Mouse (Mus musculus) heart, postnatal 0 days (tissue): Measurements from ENCODE around the gene Col4a3bp. TPM values are rescaled to one million over a fixed set of nuclear protein-coding genes. Genes with fewer than 3 reads are reported as not detected.
A peak's percentile ranks its signal among the peaks of the same experiment; 100 is the strongest.

Experiments used
- ATAC-seq: fragments of 200-750 bp; cut with Nextera tagmentation; 2 replicates; pipeline ENCODE4 v1.8.0; 2017; ENCODE audit warnings: low read depth, moderate number of reproducible peaks, moderate library complexity; ENCODE audit not compliant: insufficient read depth
- DNase-seq: peaks from one replicate; pipeline ENCODE4 v3.0.0-alpha.2; 2016; ENCODE audit warnings: low spot score
- H3K27ac ChIP-seq: fragments of 300-500 bp; sonication (generic); 2 replicates; pipeline ENCODE4 v1.5.1; 2014; ENCODE audit warnings: low read depth, mild to moderate bottlenecking
- H3K27me3 ChIP-seq: fragments of 300-500 bp; sonication (generic); 2 replicates; pipeline ENCODE4 v1.6.1; 2014; ENCODE audit warnings: low read length, mixed read lengths; ENCODE audit not compliant: control insufficient read depth, insufficient read depth
- H3K36me3 ChIP-seq: fragments of 300-500 bp; sonication (generic); replicated peaks from 2 replicates; pipeline ENCODE4 v1.6.1; 2014; ENCODE audit warnings: low read length, mixed read lengths; ENCODE audit not compliant: control insufficient read depth, insufficient read depth
- H3K4me1 ChIP-seq: fragments of 300-500 bp; sonication (generic); 2 replicates; pipeline ENCODE4 v1.6.1; 2014; ENCODE audit warnings: antibody characterized with exemption; ENCODE audit not compliant: control insufficient read depth, insufficient read depth
- H3K4me2 ChIP-seq: fragments of 300-500 bp; sonication (generic); 2 replicates; pipeline ENCODE4 v1.6.1; 2014; ENCODE audit warnings: low read depth, mild to moderate bottlenecking, low read length, moderate library complexity
- H3K4me3 ChIP-seq: fragments of 300-500 bp; sonication (generic); 2 replicates; pipeline ENCODE4 v1.5.1; 2014; ENCODE audit warnings: low read depth, low read length
- H3K9ac ChIP-seq: fragments of 300-500 bp; sonication (generic); replicated peaks from 2 replicates; pipeline ENCODE4 v1.6.1; 2014; ENCODE audit warnings: low read depth, low read length, mixed read lengths
- H3K9me3 ChIP-seq: fragments of 300-500 bp; sonication (generic); replicated peaks from 2 replicates; pipeline ENCODE4 v1.6.1; 2016; ENCODE audit warnings: low read length; ENCODE audit not compliant: control insufficient read depth
- CTCF ChIP-seq: IDR thresholded peaks from 2 replicates; pipeline ENCODE4 v1.5.1; 2016; ENCODE audit warnings: antibody characterized with exemption, control low read depth, low read depth
- EP300 ChIP-seq: IDR thresholded peaks from 2 replicates; pipeline ENCODE4 v1.6.1; 2016; ENCODE audit warnings: antibody characterized with exemption, low read depth
- WGBS: fragments of 180-500 bp; shearing (Covaris S2); extraction: QIAGEN DNeasy Blood & Tissue Kit; methylation state at CpG from one replicate; pipeline ENCODE4 v1.1.7; 2014; 5-methylcytosine and 5-hydroxymethylcytosine counted together
- polyA plus RNA-seq: library from polyadenylated mRNA; unstranded; fragments of >200 nt; fragmentation: Nextera tagmentation; extraction: Ambion mirVana; gene quantifications from 2 replicates; pipeline ENCODE4 v1.2.1, GENCODE M21; 2015
- total RNA-seq: library from RNA; depleted of rRNA; stranded (reverse); fragments of >200 nt; gene quantifications from 2 replicates; pipeline ENCODE4 v1.2.3, GENCODE M21; 2014; ENCODE audit warnings: low replicate concordance

Gene Col4a3bp
- total and polyA plus RNA-seq, 2 experiments from 2014 or later, result 6.5 to 37.5 TPM

GRCm38 (mm10) chr13:96507541-96507940 is 34.9 kb upstream of the Col4a3bp start:
- Histone ChIP-seq H3K27ac (no peak overlapping the region), H3K9me3 (no peaks in the 10 kb centered on the region), H3K36me3 (no peaks in the 10 kb centered on the region), H3K4me3 (no peak overlapping the region), H3K4me1 (peaks cover 13% of the 10 kb centered on the region; the same call in 1 of the 2 replicates), H3K27me3 (no peaks in the 10 kb centered on the region), H3K4me2 (no peak overlapping the region), H3K9ac (no peak overlapping the region)
- no peak for DNase-seq
- TF ChIP-seq EP300 (no peak), CTCF (no peak)
- ATAC-seq, result no peak
- WGBS, result 83% methylated on average over 4 of the region's 4 CpGs

GRCm38 (mm10) chr13:96510635-96511034 is 31.8 kb upstream of the Col4a3bp start:
- Histone ChIP-seq H3K27me3 (no peaks in the 10 kb centered on the region), H3K4me3 (no peak overlapping the region), H3K4me2 (peak overlapping the region; percentile 2; the same call in 1 of the 2 replicates), H3K9me3 (no peaks in the 10 kb centered on the region), H3K9ac (no peak overlapping the region), H3K4me1 (peaks cover 11% of the 10 kb centered on the region; the same call in 1 of the 2 replicates), H3K27ac (peak overlapping the region; percentile 75), H3K36me3 (no peaks in the 10 kb centered on the region)
- ATAC-seq, result peak; percentile 71
- TF ChIP-seq CTCF, result no peak
- TF ChIP-seq EP300, result 0 out of 2 replicates have a peak, but pooled peaks have one; percentile 49
- DNase-seq, result peak; percentile 59
- WGBS, result 54% methylated on average over 13 of the region's 13 CpGs

GRCm38 (mm10) chr13:96511262-96511661 is 31.2 kb upstream of the Col4a3bp start:
- Histone ChIP-seq H3K9ac (no peak overlapping the region), H3K4me3 (no peak overlapping the region), H3K9me3 (no peaks in the 10 kb centered on the region), H3K4me1 (peaks cover 11% of the 10 kb centered on the region; the same call in 1 of the 2 replicates), H3K4me2 (peak overlapping the region; percentile 2; the same call in 1 of the 2 replicates), H3K27ac (peak overlapping the region; percentile 75), H3K36me3 (no peaks in the 10 kb centered on the region), H3K27me3 (no peaks in the 10 kb centered on the region)
- TF ChIP-seq EP300, result no peak
- TF ChIP-seq CTCF, result no peak
- WGBS, result 77% methylated on average over 1 of the region's 1 CpGs
- DNase-seq (no peak), ATAC-seq (no peak)

- WGBS, result 43% methylated on average over 5 of the region's 5 CpGs
- TF ChIP-seq CTCF (no peak), EP300 (peak; percentile 81; the same call in 1 of the 2 replicates)
- no peak for ATAC-seq
- H3K9ac ChIP-seq, result no peak overlapping the region
- H3K4me3 ChIP-seq, result no peak overlapping the region
- H3K27ac ChIP-seq, result peak overlapping the region; percentile 75
- H3K36me3 ChIP-seq, result no peaks in the 10 kb centered on the region
- H3K27me3 ChIP-seq, result no peaks in the 10 kb centered on the region
- no peak overlapping the region for H3K4me2 ChIP-seq
- H3K4me1 ChIP-seq, result peaks cover 11% of the 10 kb centered on the region; the same call in 1 of the 2 replicates
- DNase-seq, result peak; percentile 41
- no peaks in the 10 kb centered on the region for H3K9me3 ChIP-seq
These were observed 30.5 kb upstream of the Col4a3bp start for GRCm38 (mm10) chr13:96511893-96512292.

GRCm38 (mm10) chr13:96514154-96514942 is 28.1 kb upstream of the Col4a3bp start:
- WGBS, result 69% methylated on average over 5 of the region's 5 CpGs

More at GRCm38 (mm10) chr13:96514154-96514942, 28.1 kb upstream of the Col4a3bp start:
- H3K9me3 ChIP-seq, result no peaks in the 10 kb centered on the region
- H3K4me2 ChIP-seq, result no peak overlapping the region
- no peaks in the 10 kb centered on the region for H3K27me3 ChIP-seq
- peak overlapping the region; percentile 9; the same call in 1 of the 2 replicates for H3K27ac ChIP-seq
- H3K9ac ChIP-seq, result no peak overlapping the region
- peaks cover 11% of the 10 kb centered on the region; the same call in 1 of the 2 replicates for H3K4me1 ChIP-seq
- no peak overlapping the region for H3K4me3 ChIP-seq
- DNase-seq, result no peak
- no peak for ATAC-seq
- no peaks in the 10 kb centered on the region for H3K36me3 ChIP-seq
- no peak for TF ChIP-seq EP300
- TF ChIP-seq CTCF, result no peak
